Mouse (Mus musculus): ENCODE results near the gene Slc12a7. TPM values are rescaled to one million over a fixed set of nuclear protein-coding genes. Genes with fewer than 3 reads are reported as not detected.
"Not testable (repeated sequence)": the region's sequence is repeated elsewhere in the genome, so short reads cannot be mapped to it uniquely, and the experiment has no call there.

Gene Slc12a7
- total and polyA plus RNA-seq, 3 experiments: 3.1 to 6.9 TPM; not detected in 1

- TF ChIP-seq CHD1 (IDR thresholded peaks at IDR 0.05; ENCODE audit: low read depth, low read length): no peak
- no peak for TF ChIP-seq CTCF (IDR thresholded peaks at IDR 0.05 in 2 of 3, conservative IDR thresholded peaks at IDR 0.05 in 1 of 3; ENCODE audit: control insufficient read depth in 1 of 3, insufficient read depth in 1 of 3, low read depth in 2 of 3, low read length in 3 of 3, poor library complexity in 1 of 3, severe bottlenecking in 1 of 3)
- no peak for TF ChIP-seq EP300 (IDR thresholded peaks at IDR 0.05; ENCODE audit: low read depth in 1 of 2, low read length in 2 of 2)
- no peak for TF ChIP-seq MAZ (IDR thresholded peaks at IDR 0.05; ENCODE audit: low read depth, low read length)
- no peak for TF ChIP-seq BHLHE40 (IDR thresholded peaks at IDR 0.05; ENCODE audit: borderline replicate concordance, low read depth, low read length)
- TF ChIP-seq MAX (IDR thresholded peaks at IDR 0.05; ENCODE audit: low read length): no peak
These were observed 4.0 kb downstream of the Slc12a7 start (continued) for GRCm38 (mm10) chr13:73736943-73737342.

- not testable (repeated sequence) for DNase-seq (ENCODE audit: low read depth, low spot score); H3K79me2 ChIP-seq (ENCODE audit: control insufficient read depth, insufficient read depth, low read length, poor library complexity); H3K4me1 ChIP-seq (ENCODE audit: control insufficient read depth in 1 of 2, insufficient read depth in 2 of 2, low read length in 2 of 2); H3K27ac ChIP-seq (ENCODE audit: control insufficient read depth, low read depth, low read length); H3K36me3 ChIP-seq (ENCODE audit: control insufficient read depth in 1 of 2, insufficient read depth in 2 of 2, low read length in 2 of 2); H3K27me3 ChIP-seq (ENCODE audit: control insufficient read depth in 1 of 2, insufficient read depth in 2 of 2, low read length in 2 of 2); H3K9me3 ChIP-seq (replicated peaks; ENCODE audit: insufficient read depth, low read length); H3K9ac ChIP-seq (ENCODE audit: control insufficient read depth, low read depth, low read length, poor library complexity, severe bottlenecking); H3K4me3 ChIP-seq (ENCODE audit: control insufficient read depth in 1 of 2, insufficient read depth in 1 of 2, low read depth in 2 of 2, low read length in 2 of 2)
These were observed 7.6 kb downstream of the Slc12a7 start for GRCm38 (mm10) chr13:73740399-73740944.

GRCm38 (mm10) chr13:73742944-73743343, 10.1 kb downstream of the Slc12a7 start:
- no peak for DNase-seq (ENCODE audit: low read depth, low spot score)
- Histone ChIP-seq H3K9me3 (replicated peaks; ENCODE audit: insufficient read depth, low read length) (no peaks in the 10 kb centered on the region), H3K79me2 (ENCODE audit: control insufficient read depth, insufficient read depth, low read length, poor library complexity) (no peaks in the 10 kb centered on the region), H3K27me3 (ENCODE audit: control insufficient read depth in 1 of 2, insufficient read depth in 2 of 2, low read length in 2 of 2) (peaks cover 0 to 4% of the 10 kb centered on the region in 2 experiments; a peak in 2 of 4 replicates), H3K4me1 (ENCODE audit: control insufficient read depth in 1 of 2, insufficient read depth in 2 of 2, low read length in 2 of 2) (no peaks in the 10 kb centered on the region), H3K36me3 (ENCODE audit: control insufficient read depth in 1 of 2, insufficient read depth in 2 of 2, low read length in 2 of 2) (no peaks in the 10 kb centered on the region), H3K4me3 (ENCODE audit: control insufficient read depth in 1 of 2, insufficient read depth in 1 of 2, low read depth in 2 of 2, low read length in 2 of 2) (no peak overlapping the region), H3K9ac (ENCODE audit: control insufficient read depth, low read depth, low read length, poor library complexity, severe bottlenecking) (no peak overlapping the region), H3K27ac (ENCODE audit: control insufficient read depth, low read depth, low read length) (no peak overlapping the region)
- TF ChIP-seq KAT2A (conservative IDR thresholded peaks at IDR 0.05; ENCODE audit: low read depth, low read length) (no peak), POLR2AphosphoS5 (IDR thresholded peaks at IDR 0.05; ENCODE audit: borderline replicate concordance, low read depth, low read length) (no peak)

GRCm38 (mm10) chr13:73743662-73744061, 10.8 kb downstream of the Slc12a7 start:
- no peaks in the 10 kb centered on the region for H3K79me2 ChIP-seq (ENCODE audit: control insufficient read depth, insufficient read depth, low read length, poor library complexity)
- no peak overlapping the region for H3K27ac ChIP-seq (ENCODE audit: control insufficient read depth, low read depth, low read length)
- no peak for TF ChIP-seq RAD21 (IDR thresholded peaks at IDR 0.05; ENCODE audit: low read depth, low read length)
- H3K4me1 ChIP-seq (ENCODE audit: control insufficient read depth in 1 of 2, insufficient read depth in 2 of 2, low read length in 2 of 2): no peaks in the 10 kb centered on the region
- no peaks in the 10 kb centered on the region for H3K36me3 ChIP-seq (ENCODE audit: control insufficient read depth in 1 of 2, insufficient read depth in 2 of 2, low read length in 2 of 2)
- H3K4me3 ChIP-seq (ENCODE audit: control insufficient read depth in 1 of 2, insufficient read depth in 1 of 2, low read depth in 2 of 2, low read length in 2 of 2): no peak overlapping the region
- H3K27me3 ChIP-seq (ENCODE audit: control insufficient read depth in 1 of 2, insufficient read depth in 2 of 2, low read length in 2 of 2): peaks cover 0 to 7% of the 10 kb centered on the region in 2 experiments; a peak in 3 of 4 replicates
- DNase-seq (ENCODE audit: low read depth, low spot score): no peak
- no peak overlapping the region for H3K9ac ChIP-seq (ENCODE audit: control insufficient read depth, low read depth, low read length, poor library complexity, severe bottlenecking)
- no peaks in the 10 kb centered on the region for H3K9me3 ChIP-seq (replicated peaks; ENCODE audit: insufficient read depth, low read length)

Measured in MEL (cell line).